Mouse (Mus musculus) intestine, embryonic 16.5 days (tissue): ENCODE data around the gene Ccdc34. TPM values are rescaled to one million over a fixed set of nuclear protein-coding genes. Genes with fewer than 3 reads are reported as not detected.

Experiments
- ATAC-seq: fragments of 200-750 bp; cut with Nextera tagmentation; 2 replicates; pipeline ENCODE4 v1.8.0; 2017; ENCODE audit warnings: moderate TSS enrichment, moderate library complexity
- H3K27ac ChIP-seq: fragments of 300-500 bp; sonication (generic); 2 replicates; pipeline ENCODE4 v1.5.1; 2014; ENCODE audit warnings: mild to moderate bottlenecking, low read length
- H3K27me3 ChIP-seq: fragments of 300-500 bp; sonication (generic); replicated peaks from 2 replicates; pipeline ENCODE4 v1.6.1; 2014; ENCODE audit warnings: low read length, control low read depth, mixed read lengths; ENCODE audit not compliant: control insufficient read depth, insufficient read depth
- H3K36me3 ChIP-seq: fragments of 300-500 bp; sonication (generic); 2 replicates; pipeline ENCODE4 v1.6.1; 2014; ENCODE audit warnings: low read length, control low read depth; ENCODE audit not compliant: control insufficient read depth, insufficient read depth
- H3K4me1 ChIP-seq: fragments of 300-500 bp; sonication (generic); 2 replicates; pipeline ENCODE4 v1.6.1; 2014; ENCODE audit warnings: low read length, control low read depth, mixed read lengths; ENCODE audit not compliant: control insufficient read depth, insufficient read depth
- H3K4me2 ChIP-seq: fragments of 300-500 bp; sonication (generic); 2 replicates; pipeline ENCODE4 v1.6.1; 2014; ENCODE audit warnings: low read depth, low read length, control low read depth
- H3K4me3 ChIP-seq: fragments of 300-500 bp; sonication (generic); 2 replicates; pipeline ENCODE4 v1.5.1; 2014; ENCODE audit warnings: mild to moderate bottlenecking, low read length
- H3K9ac ChIP-seq: fragments of 300-500 bp; sonication (generic); 2 replicates; pipeline ENCODE4 v1.6.1; 2014; ENCODE audit warnings: low read depth, low read length
- H3K9me3 ChIP-seq: fragments of 300-500 bp; sonication (generic); 2 replicates; pipeline ENCODE4 v1.6.1; 2016; ENCODE audit warnings: low read length, control low read depth; ENCODE audit not compliant: control insufficient read depth
- WGBS: fragments of 180-500 bp; shearing (Covaris S2); extraction: QIAGEN DNeasy Blood & Tissue Kit; methylation state at CpG from one replicate; pipeline ENCODE4 v1.1.7; 2014; 5-methylcytosine and 5-hydroxymethylcytosine counted together
- polyA plus RNA-seq: library from polyadenylated mRNA; unstranded; fragments of >200 nt; fragmentation: Nextera tagmentation; extraction: Ambion mirVana; gene quantifications from 2 replicates; pipeline ENCODE4 v1.2.1, GENCODE M21; 2015

Gene Ccdc34
- polyA plus RNA-seq, 1 experiment from 2014 or later: 40.0 TPM

- H3K4me2 ChIP-seq: 0 out of 2 replicates have a peak overlapping the region, but pooled peaks have one; percentile 4
- 8% methylated on average over 14 of the region's 14 CpGs for WGBS
- 0 out of 2 replicates have a peak overlapping the region, but pooled peaks have one; percentile 41 for H3K9ac ChIP-seq
- H3K27me3 ChIP-seq: no peaks in the 10 kb centered on the region
- H3K36me3 ChIP-seq: no peaks in the 10 kb centered on the region
- no peak overlapping the region for H3K4me3 ChIP-seq
- ATAC-seq: no peak
- no peaks in the 10 kb centered on the region for H3K9me3 ChIP-seq
- no peak overlapping the region for H3K27ac ChIP-seq
- peaks cover 10% of the 10 kb centered on the region for H3K4me1 ChIP-seq
These were observed 187.2 kb downstream of the Ccdc34 start for GRCm38 (mm10) chr2:110204705-110205318.

- H3K36me3 ChIP-seq: no peaks in the 10 kb centered on the region
- no peak overlapping the region for H3K9ac ChIP-seq
- H3K4me3 ChIP-seq: no peak overlapping the region
- WGBS: 67% methylated on average over 8 of the region's 8 CpGs
- peak; percentile 85 for ATAC-seq
- no peak overlapping the region for H3K4me2 ChIP-seq
- H3K27me3 ChIP-seq: no peaks in the 10 kb centered on the region
- H3K27ac ChIP-seq: peak overlapping the region; percentile 55
- peaks cover 7% of the 10 kb centered on the region; the same call in 1 of the 2 replicates for H3K4me1 ChIP-seq
- no peaks in the 10 kb centered on the region for H3K9me3 ChIP-seq
These were observed 193.2 kb downstream of the Ccdc34 start for GRCm38 (mm10) chr2:110210508-110211496.

GRCm38 (mm10) chr2:110214278-110214677 is 196.7 kb downstream of the Ccdc34 start:
- H3K4me2 ChIP-seq: no peak overlapping the region
- peaks cover 7% of the 10 kb centered on the region; the same call in 1 of the 2 replicates for H3K4me1 ChIP-seq
- no peak for ATAC-seq
- H3K9ac ChIP-seq: no peak overlapping the region
- H3K9me3 ChIP-seq: no peaks in the 10 kb centered on the region
- H3K4me3 ChIP-seq: no peak overlapping the region
- H3K27ac ChIP-seq: no peak overlapping the region
- WGBS: 62% methylated on average over 4 of the region's 4 CpGs
- H3K36me3 ChIP-seq: no peaks in the 10 kb centered on the region
- no peaks in the 10 kb centered on the region for H3K27me3 ChIP-seq

GRCm38 (mm10) chr2:110214991-110215684 is 197.5 kb downstream of the Ccdc34 start:
- Histone ChIP-seq H3K9me3 (no peaks in the 10 kb centered on the region), H3K4me2 (peak overlapping the region; percentile 6; the same call in 1 of the 2 replicates), H3K4me1 (peaks cover 7% of the 10 kb centered on the region; the same call in 1 of the 2 replicates), H3K36me3 (no peaks in the 10 kb centered on the region), H3K9ac (no peak overlapping the region), H3K27me3 (no peaks in the 10 kb centered on the region), H3K4me3 (no peak overlapping the region), H3K27ac (no peak overlapping the region)
- WGBS: 41% methylated on average over 9 of the region's 9 CpGs
- ATAC-seq: peak; percentile 73

- Histone ChIP-seq H3K27me3 (no peaks in the 10 kb centered on the region), H3K4me1 (peaks cover 5% of the 10 kb centered on the region; the same call in 1 of the 2 replicates), H3K9me3 (no peaks in the 10 kb centered on the region), H3K9ac (no peak overlapping the region), H3K27ac (no peak overlapping the region), H3K36me3 (no peaks in the 10 kb centered on the region), H3K4me2 (peak overlapping the region; percentile 6; the same call in 1 of the 2 replicates), H3K4me3 (no peak overlapping the region)
- no peak for ATAC-seq
- WGBS: 55% methylated on average over 3 of the region's 3 CpGs
These were observed 198.1 kb downstream of the Ccdc34 start for GRCm38 (mm10) chr2:110215685-110216058.

GRCm38 (mm10) chr2:110220492-110220891 is 202.9 kb downstream of the Ccdc34 start:
- H3K27ac ChIP-seq: no peak overlapping the region
- no peak for ATAC-seq

GRCm38 (mm10) chr2:110222793-110223192 is 205.2 kb downstream of the Ccdc34 start:
- no peak; the same call in 1 of the 2 replicates for ATAC-seq
- 56% methylated on average over 2 of the region's 2 CpGs for WGBS
- no peak overlapping the region for H3K4me3 ChIP-seq

More at GRCm38 (mm10) chr2:110220492-110220891, 202.9 kb downstream of the Ccdc34 start:
- no peak overlapping the region for H3K4me3 ChIP-seq
- H3K4me1 ChIP-seq: no peaks in the 10 kb centered on the region; the same call in 1 of the 2 replicates
- no peaks in the 10 kb centered on the region for H3K27me3 ChIP-seq
- 81% methylated on average over 1 of the region's 1 CpGs for WGBS
- H3K36me3 ChIP-seq: no peaks in the 10 kb centered on the region
- no peak overlapping the region for H3K9ac ChIP-seq
- H3K9me3 ChIP-seq: no peaks in the 10 kb centered on the region
- no peak overlapping the region for H3K4me2 ChIP-seq

More at GRCm38 (mm10) chr2:110222793-110223192, 205.2 kb downstream of the Ccdc34 start:
- Histone ChIP-seq H3K27me3 (no peaks in the 10 kb centered on the region), H3K4me1 (no peaks in the 10 kb centered on the region), H3K36me3 (no peaks in the 10 kb centered on the region), H3K27ac (no peak overlapping the region), H3K9ac (no peak overlapping the region), H3K9me3 (no peaks in the 10 kb centered on the region), H3K4me2 (no peak overlapping the region)
